Mouse (Mus musculus) megakaryocyte, embryonic 14.5 days (primary cell): ENCODE data around the gene Rhot1. TPM values are rescaled to one million over a fixed set of nuclear protein-coding genes. Genes with fewer than 3 reads are reported as not detected.
"Not testable (repeated sequence)": the region's sequence is repeated elsewhere in the genome, so short reads cannot be mapped to it uniquely, and the experiment has no call there.

Experiments used
- H3K27me3 ChIP-seq: replicated peaks from 2 replicates; pipeline ENCODE3; 2012; ENCODE audit warnings: inconsistent platforms
- H3K36me3 ChIP-seq: replicated peaks from 2 replicates; pipeline ENCODE3; 2012; ENCODE audit warnings: low read length, inconsistent platforms, mixed read lengths
- H3K4me1 ChIP-seq: 2 replicates; pipeline ENCODE4 v1.6.1; 2012; ENCODE audit warnings: inconsistent platforms
- H3K4me3 ChIP-seq: replicated peaks from 2 replicates; pipeline ENCODE3; 2012; ENCODE audit warnings: moderate library complexity, mild to moderate bottlenecking, inconsistent platforms
- H3K9me3 ChIP-seq: 2 replicates; pipeline ENCODE4 v1.6.1; 2012; ENCODE audit warnings: inconsistent platforms
- FLI1 ChIP-seq: IDR thresholded peaks from 2 replicates; pipeline ENCODE4 v1.6.1; 2012; ENCODE audit warnings: low read length, inconsistent platforms, mixed read lengths
- GATA1 ChIP-seq: IDR thresholded peaks from 3 replicates; pipeline ENCODE4 v1.6.1; 2012; ENCODE audit warnings: mixed read lengths, low read length, inconsistent platforms, borderline replicate concordance
- polyA plus RNA-seq: library from polyadenylated mRNA; stranded (reverse); fragments of >175 nt; gene quantifications from 2 replicates; pipeline ENCODE4 v1.2.3, GENCODE M21; 2012; ENCODE audit warnings: low replicate concordance; ENCODE audit not compliant: insufficient read depth

The Rhot1 gene
- polyA plus RNA-seq, 1 experiment = 3.2 TPM

GRCm38 (mm10) chr11:80173963-80174670, 34.7 kb upstream of the Rhot1 start:
- peaks cover 3% of the 10 kb centered on the region for H3K27me3 ChIP-seq
- TF ChIP-seq GATA1 = no peak
- no peak for TF ChIP-seq FLI1
- no peak overlapping the region for H3K4me3 ChIP-seq

GRCm38 (mm10) chr11:80176911-80177895, 31.6 kb upstream of the Rhot1 start:
- peaks cover 62% of the 10 kb centered on the region for H3K4me1 ChIP-seq
- peaks cover 3% of the 10 kb centered on the region for H3K27me3 ChIP-seq
- no peak for TF ChIP-seq GATA1
- no peak for TF ChIP-seq FLI1
- peaks cover 3% of the 10 kb centered on the region for H3K36me3 ChIP-seq
- H3K9me3 ChIP-seq = no peaks in the 10 kb centered on the region
- no peak overlapping the region for H3K4me3 ChIP-seq

More at GRCm38 (mm10) chr11:80173963-80174670, 34.7 kb upstream of the Rhot1 start:
- H3K4me1 ChIP-seq = peaks cover 91% of the 10 kb centered on the region
- H3K36me3 ChIP-seq = peaks cover 3% of the 10 kb centered on the region
- H3K9me3 ChIP-seq = no peaks in the 10 kb centered on the region

- TF ChIP-seq GATA1 (no peak), FLI1 (no peak)
- Histone ChIP-seq H3K4me1 (peaks cover 50% of the 10 kb centered on the region), H3K27me3 (peaks cover 3% of the 10 kb centered on the region), H3K36me3 (peaks cover 3% of the 10 kb centered on the region), H3K4me3 (no peak overlapping the region), H3K9me3 (no peaks in the 10 kb centered on the region)
Measured at GRCm38 (mm10) chr11:80178316-80178715, 30.5 kb upstream of the Rhot1 start.

GRCm38 (mm10) chr11:80181021-80181749, 27.6 kb upstream of the Rhot1 start:
- no peak overlapping the region for H3K4me3 ChIP-seq
- peaks cover 6% of the 10 kb centered on the region for H3K36me3 ChIP-seq
- H3K4me1 ChIP-seq = peaks cover 39% of the 10 kb centered on the region
- no peaks in the 10 kb centered on the region for H3K9me3 ChIP-seq
- TF ChIP-seq GATA1 (no peak), FLI1 (no peak)
- no peaks in the 10 kb centered on the region for H3K27me3 ChIP-seq

DNA sequence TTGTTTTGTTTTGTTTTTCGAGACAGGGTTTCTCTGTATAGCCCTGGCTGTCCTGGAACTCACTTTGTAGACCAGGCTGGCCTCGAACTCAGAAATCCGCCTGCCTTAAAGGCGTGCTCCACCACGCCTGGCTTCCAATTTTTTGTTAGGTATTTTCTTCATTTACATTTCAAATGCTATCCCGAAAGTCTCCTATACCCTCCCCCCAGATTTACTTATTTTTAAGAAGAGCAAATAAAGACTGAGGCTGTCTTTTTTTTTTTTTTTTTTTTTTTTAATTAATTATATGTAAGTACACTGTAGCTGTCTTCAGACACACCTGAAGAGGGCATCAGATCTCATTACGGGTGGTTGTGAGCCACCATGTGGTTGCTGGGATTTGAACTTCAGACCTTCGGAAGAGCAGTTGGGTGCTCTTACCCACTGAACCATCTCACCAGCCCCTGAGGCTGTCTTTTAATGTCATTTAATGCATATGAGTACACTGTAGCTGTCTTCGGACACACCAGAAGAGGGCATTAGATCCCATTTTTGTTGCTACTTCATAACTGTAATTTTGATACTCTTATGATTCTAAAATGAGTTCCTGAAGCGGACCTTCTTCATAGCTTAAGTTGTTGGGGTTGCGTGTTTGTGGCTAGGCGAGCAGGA, 25.6 kb upstream of the Rhot1 start:
- not testable (repeated sequence) for H3K27me3 ChIP-seq, H3K9me3 ChIP-seq, H3K36me3 ChIP-seq
- Histone ChIP-seq H3K4me1 (peaks cover 23% of the 10 kb centered on the region), H3K4me3 (peak overlapping the region; percentile 100)

GRCm38 (mm10) chr11:80183705-80184255, 25.0 kb upstream of the Rhot1 start, which contains the start of gene Rnf135:
TSS of gene Rnf135 (plus strand) at chr11:80183851.
- no peaks in the 10 kb centered on the region for H3K27me3 ChIP-seq
- H3K4me3 ChIP-seq = peak within 1 kb of the TSS; percentile 100
- TF ChIP-seq GATA1 = no peak
- no peak for TF ChIP-seq FLI1
- H3K9me3 ChIP-seq = no peaks in the 10 kb centered on the region
- H3K36me3 ChIP-seq = peaks cover 8% of the 10 kb centered on the region
- peaks cover 18% of the 10 kb centered on the region for H3K4me1 ChIP-seq

- peaks cover 15% of the 10 kb centered on the region for H3K36me3 ChIP-seq
- TF ChIP-seq FLI1 (no peak), GATA1 (no peak)
- H3K27me3 ChIP-seq = no peaks in the 10 kb centered on the region
- H3K4me3 ChIP-seq = peak overlapping the region; percentile 100
- H3K9me3 ChIP-seq = no peaks in the 10 kb centered on the region
- H3K4me1 ChIP-seq = peaks cover 18% of the 10 kb centered on the region
Measured at GRCm38 (mm10) chr11:80184531-80185071, 24.2 kb upstream of the Rhot1 start.

DNA sequence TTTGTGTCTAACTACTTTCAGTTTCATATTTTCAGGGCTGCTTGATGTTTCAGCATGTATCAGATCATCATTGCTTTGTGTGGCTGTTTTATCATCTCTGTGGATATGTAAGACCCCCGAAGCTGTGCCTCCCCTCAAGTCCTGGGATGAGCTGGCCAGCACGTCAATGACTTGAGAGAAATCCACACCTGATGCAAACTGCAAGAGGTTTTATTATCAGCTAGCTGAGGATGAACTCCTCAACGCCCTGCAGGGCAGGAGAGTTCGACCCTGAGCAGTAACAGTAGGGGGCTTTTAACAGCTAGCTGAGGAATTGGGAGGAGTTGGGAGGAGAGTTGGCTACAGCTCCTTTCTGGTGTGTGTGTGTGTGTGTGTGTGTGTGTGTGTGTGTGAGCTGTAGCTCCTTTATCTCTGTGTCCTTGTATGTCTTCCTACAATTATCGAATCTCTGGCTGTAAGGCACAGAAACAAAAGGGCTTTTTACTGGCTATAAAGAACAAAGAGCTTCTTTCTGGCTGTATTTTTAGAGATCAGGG, 23.3 kb upstream of the Rhot1 start:
- H3K27me3 ChIP-seq, H3K9me3 ChIP-seq: not testable (repeated sequence)
- Histone ChIP-seq H3K4me3 (peak overlapping the region; percentile 62), H3K4me1 (peaks cover 18% of the 10 kb centered on the region), H3K36me3 (peaks cover 23% of the 10 kb centered on the region)
